Mouse (Mus musculus) stomach, postnatal 0 days (tissue): ENCODE results near the gene Mob3a.

Experiments
- CTCF ChIP-seq: IDR thresholded peaks from 2 replicates; pipeline ENCODE4 v1.5.1; 2016; ENCODE audit warnings: antibody characterized with exemption, low read depth, mild to moderate bottlenecking, moderate library complexity
- EP300 ChIP-seq: optimal IDR thresholded peaks from 2 replicates; pipeline ENCODE3; 2016; ENCODE audit warnings: antibody characterized with exemption

- TF ChIP-seq CTCF = peak; percentile 93
- no peak for TF ChIP-seq EP300
Measured at GRCm38 (mm10) chr10:80684214-80684613, 17.6 kb downstream of the Mob3a start.
